Mouse (Mus musculus) midbrain, embryonic 15.5 days (tissue): Measurements from ENCODE around the gene Rap1gap. TPM values are rescaled to one million over a fixed set of nuclear protein-coding genes. Genes with fewer than 3 reads are reported as not detected.
A peak's percentile ranks its signal among the peaks of the same experiment; 100 is the strongest.

Experiments used
- ATAC-seq: fragments of 200-750 bp; cut with Nextera tagmentation; replicated peaks from 2 replicates; pipeline ENCODE4 v1.8.0; 2017; ENCODE audit warnings: moderate TSS enrichment
- H3K27ac ChIP-seq: fragments of 300-500 bp; sonication (generic); 2 replicates; pipeline ENCODE4 v1.5.1; 2015; ENCODE audit warnings: mild to moderate bottlenecking, inconsistent platforms
- H3K27me3 ChIP-seq: fragments of 300-500 bp; sonication (generic); replicated peaks from 2 replicates; pipeline ENCODE4 v1.6.1; 2015; ENCODE audit warnings: inconsistent platforms
- H3K36me3 ChIP-seq: fragments of 300-500 bp; sonication (generic); replicated peaks from 2 replicates; pipeline ENCODE4 v1.6.1; 2015; ENCODE audit warnings: inconsistent platforms
- H3K4me1 ChIP-seq: fragments of 300-500 bp; sonication (generic); 2 replicates; pipeline ENCODE4 v1.6.1; 2015; ENCODE audit warnings: inconsistent platforms
- H3K4me2 ChIP-seq: fragments of 300-500 bp; sonication (generic); 2 replicates; pipeline ENCODE4 v1.6.1; 2015; ENCODE audit warnings: inconsistent platforms, mild to moderate bottlenecking, moderate library complexity
- H3K4me3 ChIP-seq: fragments of 300-500 bp; sonication (generic); 2 replicates; pipeline ENCODE4 v1.5.1; 2015; ENCODE audit warnings: mild to moderate bottlenecking, inconsistent platforms
- H3K9ac ChIP-seq: fragments of 300-500 bp; sonication (generic); 2 replicates; pipeline ENCODE4 v1.6.1; 2015; ENCODE audit warnings: mild to moderate bottlenecking, inconsistent platforms
- H3K9me3 ChIP-seq: fragments of 300-500 bp; sonication (generic); 2 replicates; pipeline ENCODE4 v1.6.1; 2016; ENCODE audit warnings: inconsistent platforms
- WGBS: fragments of 180-500 bp; shearing (Covaris S2); methylation state at CpG from one replicate; pipeline ENCODE4 v1.1.7; 2015; ENCODE audit warnings: mixed read lengths; 5-methylcytosine and 5-hydroxymethylcytosine counted together
- polyA plus RNA-seq: library from polyadenylated mRNA; unstranded; fragments of >200 nt; fragmentation: Nextera tagmentation; extraction: Ambion mirVana; gene quantifications from 2 replicates; pipeline ENCODE4 v1.2.1, GENCODE M21; 2015

Rap1gap gene
- polyA plus RNA-seq, 1 experiment from 2014 or later, result 88.1 TPM

DNA sequence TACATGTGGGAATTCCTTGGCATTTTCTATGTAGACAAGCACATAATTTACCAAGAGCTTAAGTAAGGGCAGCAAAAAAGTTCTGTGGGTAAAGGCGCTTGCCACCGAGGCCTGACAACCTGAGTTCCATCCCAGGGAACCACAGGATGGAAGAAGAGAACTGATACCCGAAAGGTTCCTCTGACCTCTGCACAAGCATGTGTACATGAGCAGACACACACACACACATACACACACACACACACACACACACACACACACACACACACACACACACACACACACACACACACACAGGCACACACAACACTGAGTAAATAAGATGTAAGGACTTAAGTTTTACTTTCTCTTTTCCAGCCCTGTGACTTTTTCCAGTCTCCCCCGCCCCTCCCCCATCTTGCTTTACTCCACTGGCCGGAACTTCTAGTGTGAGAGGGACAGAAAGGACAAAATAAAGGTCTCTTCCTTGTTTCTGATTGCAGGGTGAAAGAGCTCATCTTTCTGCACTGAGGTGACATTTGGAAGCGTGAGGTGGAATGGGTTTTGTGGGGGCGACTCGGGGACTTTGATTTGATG, 99.5 kb downstream of the Rap1gap start:
- no peak overlapping the region for H3K4me2 ChIP-seq
- no peaks in the 10 kb centered on the region for H3K36me3 ChIP-seq
- H3K4me1 ChIP-seq, result peaks cover 15% of the 10 kb centered on the region
- no peak for ATAC-seq
- H3K9me3 ChIP-seq, result no peaks in the 10 kb centered on the region
- no peak overlapping the region for H3K9ac ChIP-seq
- 68% methylated on average over 8 of the region's 8 CpGs for WGBS
- no peak overlapping the region for H3K4me3 ChIP-seq
- H3K27ac ChIP-seq, result 0 out of 2 replicates have a peak overlapping the region, but pooled peaks have one; percentile 11
- no peaks in the 10 kb centered on the region for H3K27me3 ChIP-seq

DNA sequence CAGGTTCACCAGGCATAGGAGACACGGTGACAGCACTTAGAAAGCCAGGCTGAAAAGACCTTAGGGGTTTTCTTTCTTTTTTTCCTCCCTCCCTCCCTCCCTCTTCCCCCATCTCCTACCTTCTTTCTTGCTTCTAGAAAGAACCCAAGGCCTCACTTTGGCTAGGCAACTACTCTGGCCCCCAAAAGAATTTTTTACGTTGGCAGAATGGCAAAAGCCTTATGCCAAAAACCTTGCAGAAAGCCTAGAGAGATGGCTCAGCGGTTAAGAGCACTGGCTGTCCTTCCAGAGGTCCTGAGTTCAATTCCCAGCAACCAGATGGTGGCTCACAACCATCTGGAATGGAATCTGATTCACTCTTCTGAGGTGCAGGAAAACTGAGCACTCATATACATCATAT, 100.1 kb downstream of the Rap1gap start:
- Histone ChIP-seq H3K4me2 (no peak overlapping the region), H3K27ac (peak overlapping the region; percentile 77; the same call in 1 of the 2 replicates), H3K27me3 (no peaks in the 10 kb centered on the region), H3K4me1 (peaks cover 16% of the 10 kb centered on the region), H3K9ac (no peak overlapping the region), H3K9me3 (no peaks in the 10 kb centered on the region), H3K36me3 (no peaks in the 10 kb centered on the region), H3K4me3 (no peak overlapping the region)
- no peak for ATAC-seq
- 66% methylated on average over 3 of the region's 3 CpGs for WGBS

DNA sequence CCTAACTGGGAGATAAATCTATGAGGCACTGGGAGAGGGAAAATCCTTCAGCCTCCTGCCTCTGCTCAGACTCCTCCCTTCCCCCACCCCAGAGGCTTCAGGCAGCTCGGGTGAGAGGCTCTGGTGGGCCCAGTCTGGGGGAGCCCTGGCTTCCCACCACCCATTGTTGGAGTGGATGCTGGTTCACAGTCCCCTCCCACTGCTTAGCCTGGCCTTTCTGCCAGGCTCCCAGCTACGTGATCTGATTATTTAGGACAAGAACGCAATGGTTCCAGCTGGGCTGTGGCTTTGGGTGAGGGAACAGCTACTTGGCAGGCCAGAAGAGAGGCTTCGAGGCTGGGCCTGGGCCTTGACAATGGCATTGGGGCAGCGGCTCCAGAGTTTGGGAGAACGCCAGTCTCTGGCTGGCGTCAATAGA, 101.0 kb downstream of the Rap1gap start:
- H3K27me3 ChIP-seq, result no peaks in the 10 kb centered on the region
- H3K9me3 ChIP-seq, result no peaks in the 10 kb centered on the region
- peak; percentile 90 for ATAC-seq
- H3K4me1 ChIP-seq, result peaks cover 19% of the 10 kb centered on the region
- H3K9ac ChIP-seq, result peak overlapping the region; percentile 24
- H3K36me3 ChIP-seq, result no peaks in the 10 kb centered on the region
- peak overlapping the region; percentile 77 for H3K27ac ChIP-seq
- H3K4me3 ChIP-seq, result no peak overlapping the region
- 15% methylated on average over 7 of the region's 7 CpGs for WGBS
- no peak overlapping the region for H3K4me2 ChIP-seq

DNA sequence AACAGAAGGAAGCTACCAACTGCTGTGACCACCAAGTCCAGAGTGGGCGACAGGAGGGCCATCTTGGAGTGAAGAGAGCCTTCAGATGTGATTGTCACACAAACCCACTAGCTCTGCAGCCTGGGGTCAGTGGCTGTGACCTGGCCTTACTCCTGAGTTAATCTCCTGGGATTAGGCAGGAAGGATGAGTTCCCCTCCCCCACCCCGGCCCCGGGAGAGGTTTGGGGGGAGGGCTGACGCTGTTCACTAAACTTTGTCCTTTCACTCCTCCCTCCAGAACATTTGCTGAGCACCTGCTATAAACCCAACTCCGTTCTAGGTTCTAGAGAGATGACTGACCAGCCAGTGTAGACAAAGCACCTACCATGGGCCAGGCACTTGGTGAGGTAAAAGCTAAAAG, 101.8 kb downstream of the Rap1gap start:
- 24% methylated on average over 5 of the region's 5 CpGs for WGBS
- no peak overlapping the region for H3K9ac ChIP-seq
- no peaks in the 10 kb centered on the region for H3K27me3 ChIP-seq
- H3K4me2 ChIP-seq, result no peak overlapping the region
- no peaks in the 10 kb centered on the region for H3K9me3 ChIP-seq
- H3K27ac ChIP-seq, result peak overlapping the region; percentile 77
- H3K4me3 ChIP-seq, result no peak overlapping the region
- no peak for ATAC-seq
- H3K4me1 ChIP-seq, result peaks cover 19% of the 10 kb centered on the region
- H3K36me3 ChIP-seq, result no peaks in the 10 kb centered on the region

DNA sequence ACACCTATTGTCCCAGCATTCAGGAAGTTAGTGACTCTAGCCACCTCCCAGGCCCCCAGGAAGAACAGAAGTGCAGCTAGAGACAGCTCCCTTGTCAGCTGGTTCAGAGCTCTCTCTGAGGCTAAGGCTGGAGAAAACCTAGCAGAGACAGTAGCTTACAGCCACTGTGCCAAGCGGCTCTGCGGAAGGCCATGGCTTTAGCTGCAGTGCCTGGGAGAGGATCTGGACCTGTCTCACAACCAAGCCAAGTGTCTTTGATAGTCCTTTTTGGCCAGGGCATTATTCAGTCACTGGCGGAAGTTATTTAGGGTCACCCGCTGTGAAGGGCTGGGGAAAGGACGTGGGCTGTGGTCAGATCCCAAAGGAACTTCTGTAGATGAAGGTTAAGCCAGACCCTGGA, 103.9 kb downstream of the Rap1gap start:
- H3K9ac ChIP-seq, result no peak overlapping the region
- no peak for ATAC-seq
- H3K36me3 ChIP-seq, result no peaks in the 10 kb centered on the region
- no peaks in the 10 kb centered on the region for H3K9me3 ChIP-seq
- no peak overlapping the region for H3K27ac ChIP-seq
- H3K4me1 ChIP-seq, result peaks cover 19% of the 10 kb centered on the region
- 75% methylated on average over 5 of the region's 5 CpGs for WGBS
- no peak overlapping the region for H3K4me3 ChIP-seq
- H3K4me2 ChIP-seq, result no peak overlapping the region
- H3K27me3 ChIP-seq, result no peaks in the 10 kb centered on the region

DNA sequence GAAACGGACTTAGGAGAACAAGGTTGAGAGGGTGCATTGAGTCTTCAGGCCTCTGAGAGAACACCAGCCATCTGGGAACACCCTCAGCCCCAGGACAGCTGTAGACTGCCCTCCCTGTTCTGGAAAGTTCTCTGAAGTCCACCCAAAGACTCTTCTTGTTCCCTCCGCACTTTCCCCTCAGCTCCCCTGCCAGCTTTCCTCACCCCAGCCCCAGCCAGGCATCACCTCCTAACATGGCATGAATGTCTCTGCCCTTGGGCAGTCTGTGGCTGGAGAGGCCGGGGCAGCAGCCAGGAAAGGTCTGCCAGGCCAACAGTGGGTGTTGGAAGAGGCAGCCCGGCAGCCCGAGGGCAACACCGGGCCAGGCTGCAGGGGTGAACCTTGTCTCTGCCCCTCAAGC, 104.3 kb downstream of the Rap1gap start:
- no peaks in the 10 kb centered on the region for H3K36me3 ChIP-seq
- H3K4me3 ChIP-seq, result no peak overlapping the region
- ATAC-seq, result no peak
- no peak overlapping the region for H3K4me2 ChIP-seq
- 89% methylated on average over 6 of the region's 6 CpGs for WGBS
- H3K27ac ChIP-seq, result no peak overlapping the region
- no peaks in the 10 kb centered on the region for H3K27me3 ChIP-seq
- H3K9me3 ChIP-seq, result no peaks in the 10 kb centered on the region
- H3K9ac ChIP-seq, result no peak overlapping the region
- peaks cover 19% of the 10 kb centered on the region for H3K4me1 ChIP-seq

DNA sequence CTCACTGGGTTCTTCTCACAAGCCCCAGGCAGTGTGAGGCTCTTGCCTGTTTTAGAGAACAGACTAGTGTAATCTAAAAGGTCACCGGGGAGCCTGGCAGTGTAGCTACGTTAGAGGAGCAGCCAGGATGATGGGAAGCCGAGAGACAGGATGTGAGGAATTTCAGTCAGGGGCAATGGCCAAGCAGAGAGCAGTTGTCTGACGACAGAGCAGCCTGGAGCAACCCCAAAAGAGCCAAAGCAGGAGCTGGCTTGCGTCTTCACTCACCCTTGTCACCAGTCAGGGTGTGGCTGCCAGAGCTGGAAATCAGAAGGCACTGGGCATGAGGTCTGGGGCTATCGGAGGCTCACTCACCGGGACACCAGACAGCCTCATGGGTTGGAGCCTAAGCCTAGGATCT, 105.1 kb downstream of the Rap1gap start:
- H3K9ac ChIP-seq, result no peak overlapping the region
- H3K36me3 ChIP-seq, result no peaks in the 10 kb centered on the region
- WGBS, result 56% methylated on average over 7 of the region's 7 CpGs
- H3K27ac ChIP-seq, result no peak overlapping the region; the same call in 1 of the 2 replicates
- H3K4me3 ChIP-seq, result no peak overlapping the region
- H3K4me1 ChIP-seq, result peaks cover 19% of the 10 kb centered on the region
- H3K4me2 ChIP-seq, result no peak overlapping the region
- no peak for ATAC-seq
- no peaks in the 10 kb centered on the region for H3K9me3 ChIP-seq
- H3K27me3 ChIP-seq, result no peaks in the 10 kb centered on the region

DNA sequence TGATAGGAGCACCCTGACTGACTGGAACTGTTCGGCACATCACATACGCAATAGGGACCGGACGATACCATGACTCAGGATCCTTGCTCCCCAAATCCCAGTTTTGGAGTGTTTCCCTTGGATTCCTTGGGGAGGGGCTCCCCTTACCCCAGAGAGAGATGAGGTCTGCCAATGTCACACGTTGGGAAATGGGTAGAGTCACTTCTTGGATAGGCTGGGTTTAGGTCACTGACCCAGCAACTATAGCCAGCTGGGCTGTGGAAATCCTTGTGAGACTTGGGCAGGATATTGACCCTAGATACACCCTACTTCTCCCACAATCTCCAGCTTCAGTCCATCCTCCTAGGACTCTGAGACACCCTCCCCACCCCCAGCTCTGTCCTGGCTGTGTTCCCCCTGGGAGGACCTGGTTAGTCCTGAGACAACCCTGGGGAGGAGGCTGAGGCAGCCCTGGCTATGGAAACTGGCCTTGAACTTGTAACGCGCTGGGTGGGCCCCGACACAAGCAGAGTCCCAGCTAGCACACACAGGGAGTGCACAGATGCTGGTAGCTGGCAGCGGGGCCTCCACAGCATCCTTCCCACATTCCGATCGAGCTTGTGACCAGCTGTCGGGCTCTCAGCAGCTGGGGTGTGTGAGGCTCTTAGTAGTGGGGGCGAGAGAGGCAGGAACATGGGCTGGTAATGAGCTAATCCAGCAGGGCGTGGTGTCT, 106.5 kb downstream of the Rap1gap start:
- WGBS, result 78% methylated on average over 14 of the region's 14 CpGs
- Histone ChIP-seq H3K27ac (no peak overlapping the region), H3K4me2 (no peak overlapping the region), H3K9me3 (no peaks in the 10 kb centered on the region), H3K27me3 (no peaks in the 10 kb centered on the region), H3K4me3 (no peak overlapping the region), H3K36me3 (no peaks in the 10 kb centered on the region), H3K4me1 (peaks cover 6% of the 10 kb centered on the region), H3K9ac (no peak overlapping the region)
- no peak for ATAC-seq

DNA sequence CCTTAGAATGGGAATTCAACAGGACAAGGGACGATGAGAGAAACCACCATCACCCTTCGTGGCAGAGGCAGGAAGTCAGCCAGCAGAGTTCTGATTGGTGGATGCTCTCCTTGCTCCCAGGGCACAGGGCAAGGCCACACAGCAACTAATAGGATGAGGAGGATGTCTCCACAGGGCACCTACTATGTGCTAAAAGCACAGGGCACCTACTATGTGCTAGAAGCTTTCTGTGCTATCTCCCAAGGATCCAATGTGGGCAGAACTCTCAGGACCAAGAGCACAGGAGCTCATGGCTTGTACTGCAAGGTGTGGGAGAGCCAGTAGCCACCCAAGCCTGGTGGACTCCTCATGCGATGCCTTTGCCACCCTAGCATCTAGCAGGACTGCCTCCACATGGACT, 107.2 kb downstream of the Rap1gap start:
- no peak for ATAC-seq
- Histone ChIP-seq H3K4me1 (0 out of 2 replicates have a peak, but pooled peaks cover 4% of the 10 kb centered on the region), H3K27me3 (no peaks in the 10 kb centered on the region), H3K4me3 (no peak overlapping the region), H3K27ac (no peak overlapping the region), H3K9ac (no peak overlapping the region), H3K4me2 (no peak overlapping the region), H3K36me3 (no peaks in the 10 kb centered on the region), H3K9me3 (no peaks in the 10 kb centered on the region)
- 80% methylated on average over 3 of the region's 3 CpGs for WGBS

DNA sequence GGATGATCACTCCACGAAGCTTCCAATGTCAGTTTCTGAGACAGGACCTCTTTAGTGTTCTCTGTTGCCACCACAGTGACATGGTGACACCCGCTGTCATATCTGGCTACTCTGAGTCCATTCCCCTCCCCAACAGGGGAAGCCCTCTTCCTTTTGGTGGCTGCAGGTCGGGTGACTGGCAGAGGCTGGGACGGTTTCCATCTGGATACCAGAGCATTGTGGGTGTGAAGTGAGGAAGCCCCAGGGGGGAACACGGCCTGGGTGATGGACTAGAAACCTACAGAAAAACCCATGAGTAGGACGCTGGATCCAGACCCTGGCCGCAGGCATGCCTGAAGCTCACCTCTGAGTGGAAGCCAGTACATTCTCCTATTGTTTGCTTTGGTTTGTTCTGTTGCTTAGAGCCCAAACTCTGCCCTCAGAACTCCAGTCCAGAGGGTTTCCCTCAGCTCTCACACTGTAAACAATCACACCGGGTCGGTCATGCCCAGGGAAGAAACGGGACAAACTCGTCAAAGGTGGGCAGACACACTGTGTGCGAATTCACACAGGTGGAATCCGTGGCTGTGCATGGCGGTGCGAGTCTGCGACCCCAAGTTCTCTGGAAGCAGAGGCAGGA, 108.0 kb downstream of the Rap1gap start:
- H3K9ac ChIP-seq, result no peak overlapping the region
- no peaks in the 10 kb centered on the region for H3K9me3 ChIP-seq
- no peaks in the 10 kb centered on the region for H3K36me3 ChIP-seq
- 88% methylated on average over 16 of the region's 16 CpGs for WGBS
- no peak for ATAC-seq
- no peak overlapping the region for H3K4me2 ChIP-seq
- no peaks in the 10 kb centered on the region for H3K27me3 ChIP-seq
- no peak overlapping the region for H3K27ac ChIP-seq
- 0 out of 2 replicates have a peak, but pooled peaks cover 4% of the 10 kb centered on the region for H3K4me1 ChIP-seq
- H3K4me3 ChIP-seq, result no peak overlapping the region

DNA sequence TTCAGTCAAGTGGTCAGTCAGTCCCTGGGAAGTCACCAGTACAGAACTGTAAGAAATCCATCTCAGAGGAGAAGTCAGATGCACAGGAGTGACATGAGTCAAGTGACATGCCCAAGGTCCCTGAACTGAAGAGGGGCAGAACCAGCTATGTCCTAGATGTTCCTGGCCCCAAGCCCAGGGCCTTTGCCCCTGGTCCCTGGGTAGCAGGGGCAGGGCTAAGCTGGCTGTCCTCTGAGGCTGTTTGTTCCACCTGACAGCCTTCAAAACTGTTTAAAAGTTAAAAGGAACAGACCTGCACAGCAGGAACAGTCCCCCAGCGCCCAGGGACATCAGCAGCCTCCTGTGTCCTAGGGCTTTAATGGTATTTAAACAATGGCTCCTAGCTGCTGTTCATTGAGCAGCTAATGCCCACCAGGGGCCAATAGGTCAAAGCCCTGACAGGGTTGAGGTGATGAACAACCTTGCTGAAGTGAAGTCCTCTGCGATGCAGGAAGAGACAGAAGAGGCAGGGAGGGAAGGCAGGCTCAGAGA, 108.9 kb downstream of the Rap1gap start:
- Histone ChIP-seq H3K9me3 (no peaks in the 10 kb centered on the region), H3K4me2 (no peak overlapping the region)
- WGBS, result 9% methylated on average over 2 of the region's 2 CpGs

DNA sequence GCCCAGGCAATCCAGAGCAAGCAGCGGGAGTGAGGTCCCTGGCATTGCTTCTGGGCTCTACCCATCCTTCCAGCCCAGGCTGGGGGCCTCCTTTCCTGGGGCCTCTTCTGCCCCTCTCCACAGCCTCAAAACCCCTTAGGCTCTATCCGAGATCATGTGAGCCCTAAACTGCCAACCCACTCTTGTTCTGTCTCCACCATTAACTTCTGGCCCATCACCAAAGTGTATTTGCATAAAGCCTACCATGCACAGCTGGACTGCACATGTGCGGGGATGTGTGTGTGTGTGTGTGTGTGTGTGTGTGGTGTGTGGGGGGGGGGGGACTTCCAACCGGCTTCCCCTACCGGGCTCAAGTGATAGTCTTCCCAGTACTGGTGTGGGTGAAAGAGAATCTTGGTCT, 109.5 kb downstream of the Rap1gap start:
- H3K36me3 ChIP-seq, result no peaks in the 10 kb centered on the region
- H3K4me1 ChIP-seq, result 0 out of 2 replicates have a peak, but pooled peaks cover 4% of the 10 kb centered on the region
- WGBS, result 64% methylated on average over 5 of the region's 5 CpGs
- no peak overlapping the region for H3K4me2 ChIP-seq
- no peaks in the 10 kb centered on the region for H3K9me3 ChIP-seq
- no peak overlapping the region for H3K27ac ChIP-seq
- no peak overlapping the region for H3K9ac ChIP-seq
- no peaks in the 10 kb centered on the region for H3K27me3 ChIP-seq
- no peak overlapping the region for H3K4me3 ChIP-seq
- no peak for ATAC-seq

More for the DNA sequence above, 108.9 kb downstream of the Rap1gap start:
- no peaks in the 10 kb centered on the region for H3K36me3 ChIP-seq
- H3K27ac ChIP-seq, result no peak overlapping the region
- H3K27me3 ChIP-seq, result no peaks in the 10 kb centered on the region
- H3K9ac ChIP-seq, result no peak overlapping the region
- no peak for ATAC-seq
- 0 out of 2 replicates have a peak, but pooled peaks cover 4% of the 10 kb centered on the region for H3K4me1 ChIP-seq
- no peak overlapping the region for H3K4me3 ChIP-seq
